Mouse (Mus musculus): ENCODE measurements at regions not wholly inside any gene's neighbourhood (a gene's known extent, or its start where the extent isn't known, plus 50 kb on each side); places are given as distances from the start of the nearest gene placed in this dataset.

GRCm38 (mm10) chr10:95102981-95103380 lies 158.3 kb upstream of the Plxnc1 start:
- H3K4me3 ChIP-seq: no peak overlapping the region
- WGBS: 78% methylated on average over 4 of the region's 4 CpGs

GRCm38 (mm10) chr10:95099906-95100305 lies 155.3 kb upstream of the Plxnc1 start:
- H3K27ac ChIP-seq (replicated peaks): no peak overlapping the region
- no peaks in the 10 kb centered on the region for H3K36me3 ChIP-seq (replicated peaks)
- H3K9me3 ChIP-seq: no peaks in the 10 kb centered on the region
- no peak overlapping the region for H3K4me3 ChIP-seq
- peaks cover 10% of the 10 kb centered on the region for H3K4me1 ChIP-seq
- H3K27me3 ChIP-seq (replicated peaks; ENCODE audit: low read depth, poor library complexity, severe bottlenecking): no peaks in the 10 kb centered on the region
- WGBS: 86% methylated on average over 5 of the region's 5 CpGs
- DNase-seq (ENCODE audit: low spot score): no peak

More at GRCm38 (mm10) chr10:95102981-95103380, 158.3 kb upstream of the Plxnc1 start:
- no peak for DNase-seq (ENCODE audit: low spot score)
- Histone ChIP-seq H3K27ac (replicated peaks) (no peak overlapping the region), H3K4me1 (peaks cover 9% of the 10 kb centered on the region), H3K27me3 (replicated peaks; ENCODE audit: low read depth, poor library complexity, severe bottlenecking) (no peaks in the 10 kb centered on the region), H3K36me3 (replicated peaks) (no peaks in the 10 kb centered on the region), H3K9me3 (no peaks in the 10 kb centered on the region)

GRCm38 (mm10) chr10:95095847-95096246 lies 151.2 kb upstream of the Plxnc1 start:
- Histone ChIP-seq H3K36me3 (replicated peaks) (no peaks in the 10 kb centered on the region), H3K27me3 (replicated peaks; ENCODE audit: low read depth, poor library complexity, severe bottlenecking) (no peaks in the 10 kb centered on the region), H3K4me1 (peaks cover 14% of the 10 kb centered on the region), H3K27ac (replicated peaks) (no peak overlapping the region), H3K9me3 (no peaks in the 10 kb centered on the region), H3K4me3 (no peak overlapping the region)
- DNase-seq (ENCODE audit: low spot score): no peak
- 80% methylated on average over 4 of the region's 4 CpGs for WGBS

GRCm38 (mm10) chr10:95094771-95095170 lies 150.1 kb upstream of the Plxnc1 start:
- no peaks in the 10 kb centered on the region for H3K36me3 ChIP-seq (replicated peaks)
- 63% methylated on average over 8 of the region's 8 CpGs for WGBS
- no peak overlapping the region for H3K4me3 ChIP-seq
- H3K27me3 ChIP-seq (replicated peaks; ENCODE audit: low read depth, poor library complexity, severe bottlenecking): peaks cover 1% of the 10 kb centered on the region
- peaks cover 14% of the 10 kb centered on the region for H3K4me1 ChIP-seq
- no peaks in the 10 kb centered on the region for H3K9me3 ChIP-seq
- H3K27ac ChIP-seq (replicated peaks): no peak overlapping the region
- no peak for DNase-seq (ENCODE audit: low spot score)

- peaks cover 14% of the 10 kb centered on the region for H3K4me1 ChIP-seq
- no peak overlapping the region for H3K27ac ChIP-seq (replicated peaks)
- 52% methylated on average over 5 of the region's 5 CpGs for WGBS
- H3K4me3 ChIP-seq: no peak overlapping the region
- no peaks in the 10 kb centered on the region for H3K36me3 ChIP-seq (replicated peaks)
- H3K27me3 ChIP-seq (replicated peaks; ENCODE audit: low read depth, poor library complexity, severe bottlenecking): peaks cover 16% of the 10 kb centered on the region
- DNase-seq (ENCODE audit: low spot score): no peak
- no peaks in the 10 kb centered on the region for H3K9me3 ChIP-seq
Observed at GRCm38 (mm10) chr10:95093266-95093665, 148.6 kb upstream of the Plxnc1 start.

- Histone ChIP-seq H3K27me3 (replicated peaks; ENCODE audit: low read depth, poor library complexity, severe bottlenecking) (peaks cover 28% of the 10 kb centered on the region), H3K27ac (replicated peaks) (no peak overlapping the region), H3K36me3 (replicated peaks) (no peaks in the 10 kb centered on the region), H3K9me3 (no peaks in the 10 kb centered on the region), H3K4me3 (no peak overlapping the region), H3K4me1 (peaks cover 11% of the 10 kb centered on the region)
- peak; percentile 26 for DNase-seq (ENCODE audit: low spot score)
- 72% methylated on average over 6 of the region's 6 CpGs for WGBS
Observed at GRCm38 (mm10) chr10:95091086-95091485, 146.5 kb upstream of the Plxnc1 start.

- H3K27me3 ChIP-seq (replicated peaks; ENCODE audit: low read depth, poor library complexity, severe bottlenecking): peaks cover 28% of the 10 kb centered on the region
- DNase-seq (ENCODE audit: low spot score): no peak
- no peaks in the 10 kb centered on the region for H3K9me3 ChIP-seq
- no peaks in the 10 kb centered on the region for H3K36me3 ChIP-seq (replicated peaks)
- H3K4me1 ChIP-seq: peaks cover 8% of the 10 kb centered on the region; the same call in 1 of the 2 replicates
- H3K4me3 ChIP-seq: no peak overlapping the region
- 91% methylated on average over 4 of the region's 4 CpGs for WGBS
- no peak overlapping the region for H3K27ac ChIP-seq (replicated peaks)
Observed at GRCm38 (mm10) chr10:95090641-95091040, 146.0 kb upstream of the Plxnc1 start.

GRCm38 (mm10) chr10:95090035-95090434 lies 145.4 kb upstream of the Plxnc1 start:
- Histone ChIP-seq H3K4me1 (peaks cover 5% of the 10 kb centered on the region; the same call in 1 of the 2 replicates), H3K9me3 (no peaks in the 10 kb centered on the region), H3K27ac (replicated peaks) (no peak overlapping the region), H3K4me3 (no peak overlapping the region), H3K27me3 (replicated peaks; ENCODE audit: low read depth, poor library complexity, severe bottlenecking) (peaks cover 28% of the 10 kb centered on the region), H3K36me3 (replicated peaks) (no peaks in the 10 kb centered on the region)
- no peak for DNase-seq (ENCODE audit: low spot score)
- WGBS: 88% methylated on average over 9 of the region's 9 CpGs

- H3K4me3 ChIP-seq: no peak overlapping the region
- DNase-seq (ENCODE audit: low spot score): peak; percentile 66
- H3K27me3 ChIP-seq (replicated peaks; ENCODE audit: low read depth, poor library complexity, severe bottlenecking): peaks cover 28% of the 10 kb centered on the region
- 41% methylated on average over 13 of the region's 13 CpGs for WGBS
- peaks cover 9% of the 10 kb centered on the region; the same call in 1 of the 2 replicates for H3K4me1 ChIP-seq
- H3K36me3 ChIP-seq (replicated peaks): no peaks in the 10 kb centered on the region
- no peak overlapping the region for H3K27ac ChIP-seq (replicated peaks)
- no peaks in the 10 kb centered on the region for H3K9me3 ChIP-seq
Observed at GRCm38 (mm10) chr10:95087864-95088570, 143.4 kb upstream of the Plxnc1 start.

- H3K36me3 ChIP-seq (replicated peaks): no peaks in the 10 kb centered on the region
- DNase-seq (ENCODE audit: low spot score): no peak
- H3K4me3 ChIP-seq: no peak overlapping the region
- WGBS: 63% methylated on average over 4 of the region's 4 CpGs
- H3K27ac ChIP-seq (replicated peaks): no peak overlapping the region
- peaks cover 9% of the 10 kb centered on the region; the same call in 1 of the 2 replicates for H3K4me1 ChIP-seq
- no peaks in the 10 kb centered on the region for H3K9me3 ChIP-seq
- H3K27me3 ChIP-seq (replicated peaks; ENCODE audit: low read depth, poor library complexity, severe bottlenecking): peaks cover 28% of the 10 kb centered on the region
Observed at GRCm38 (mm10) chr10:95086755-95087154, 142.1 kb upstream of the Plxnc1 start.

- Histone ChIP-seq H3K36me3 (replicated peaks) (no peaks in the 10 kb centered on the region), H3K27me3 (replicated peaks; ENCODE audit: low read depth, poor library complexity, severe bottlenecking) (peaks cover 28% of the 10 kb centered on the region), H3K4me1 (peaks cover 9% of the 10 kb centered on the region; the same call in 1 of the 2 replicates), H3K27ac (replicated peaks) (no peak overlapping the region), H3K9me3 (no peaks in the 10 kb centered on the region), H3K4me3 (no peak overlapping the region)
- WGBS: 86% methylated on average over 8 of the region's 8 CpGs
- no peak for DNase-seq (ENCODE audit: low spot score)
Observed at GRCm38 (mm10) chr10:95085688-95086268, 141.1 kb upstream of the Plxnc1 start.

GRCm38 (mm10) chr10:95083341-95084148 lies 138.9 kb upstream of the Plxnc1 start:
- Histone ChIP-seq H3K27me3 (replicated peaks; ENCODE audit: low read depth, poor library complexity, severe bottlenecking) (peaks cover 14% of the 10 kb centered on the region), H3K27ac (replicated peaks) (no peak overlapping the region), H3K36me3 (replicated peaks) (no peaks in the 10 kb centered on the region), H3K4me3 (no peak overlapping the region), H3K4me1 (peaks cover 9% of the 10 kb centered on the region; the same call in 1 of the 2 replicates), H3K9me3 (no peaks in the 10 kb centered on the region)
- DNase-seq (ENCODE audit: low spot score): no peak
- 72% methylated on average over 14 of the region's 14 CpGs for WGBS
